Mouse (Mus musculus): ENCODE data around the gene Nt5dc1.

The Nt5dc1 gene

DNA sequence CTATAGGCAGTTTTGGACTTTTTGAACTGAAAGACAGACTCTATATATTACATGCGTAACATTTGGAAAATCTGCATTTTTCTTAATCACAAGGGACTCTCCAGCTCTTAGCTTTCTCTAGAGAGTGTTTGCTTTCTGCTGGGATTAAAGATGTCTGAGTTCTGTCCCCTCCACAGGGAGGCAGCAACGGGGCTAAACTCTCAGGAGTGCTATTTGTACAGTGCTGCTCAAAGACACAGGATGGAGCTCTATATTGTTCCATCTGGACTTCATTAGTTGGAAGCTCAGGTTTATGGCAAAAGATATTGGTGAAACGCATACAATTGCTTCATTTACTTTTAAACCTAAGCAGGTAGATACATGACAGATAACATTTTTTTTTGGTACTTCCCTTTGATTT lies 105.8 kb downstream of the Nt5dc1 start:
- DNase-seq (ENCODE audit: low read depth, low spot score) = no peak

DNA sequence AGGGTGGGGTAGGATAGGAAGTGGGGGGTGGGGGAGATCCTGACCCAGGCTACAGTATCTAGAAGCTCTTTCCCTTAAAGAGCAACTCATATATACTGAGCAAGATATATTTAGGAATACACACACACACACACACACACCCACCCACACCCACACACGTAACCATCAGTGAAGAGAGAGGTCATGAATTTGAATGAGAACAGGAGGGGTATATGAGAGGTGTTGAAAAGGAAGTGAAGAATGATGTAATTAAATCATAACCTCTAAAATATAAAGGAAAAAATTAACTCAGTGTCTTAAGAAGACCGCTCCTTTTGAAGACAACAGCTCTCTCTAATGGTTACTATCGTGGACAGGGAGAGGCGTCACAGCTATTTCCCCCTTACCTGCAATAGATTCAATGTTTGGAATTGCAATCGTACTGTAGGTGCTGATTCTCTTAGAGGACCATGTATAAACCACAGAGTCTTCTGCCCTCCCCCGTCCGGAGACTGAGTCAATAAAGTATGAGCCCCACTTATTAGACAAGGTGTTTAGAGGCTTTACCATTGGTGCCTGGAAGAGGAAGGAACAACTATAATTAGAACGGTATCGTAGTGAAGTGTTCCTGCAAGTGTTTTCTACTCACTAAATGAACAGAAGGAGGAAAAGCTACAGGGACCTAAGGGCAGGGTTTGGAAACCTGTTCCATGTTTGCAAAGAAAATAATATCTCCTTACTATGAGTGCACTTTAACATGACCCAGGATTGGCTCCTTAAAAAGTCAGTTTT lies 108.3 kb downstream of the Nt5dc1 start:
- no peak for DNase-seq (ENCODE audit: low read depth, low spot score)

DNA sequence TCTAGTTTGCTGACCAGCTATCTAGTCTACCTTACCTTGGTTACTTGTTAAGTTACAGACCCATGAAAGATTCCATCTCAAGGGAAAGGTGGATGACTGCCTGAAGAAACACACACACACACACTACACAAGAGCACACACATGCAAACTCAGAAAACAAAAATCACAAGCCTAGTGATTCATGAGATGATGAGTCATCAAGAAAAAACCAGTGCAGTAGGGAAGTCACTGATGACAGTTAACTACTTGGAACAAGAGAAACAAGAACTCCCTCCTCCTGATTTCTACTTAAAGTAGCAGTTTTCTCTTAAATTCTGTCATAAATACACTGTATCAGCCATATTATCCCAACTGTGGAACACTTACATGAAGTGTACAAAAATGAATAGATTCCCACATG lies 111.3 kb downstream of the Nt5dc1 start:
- DNase-seq (ENCODE audit: low read depth, low spot score) = no peak

DNA sequence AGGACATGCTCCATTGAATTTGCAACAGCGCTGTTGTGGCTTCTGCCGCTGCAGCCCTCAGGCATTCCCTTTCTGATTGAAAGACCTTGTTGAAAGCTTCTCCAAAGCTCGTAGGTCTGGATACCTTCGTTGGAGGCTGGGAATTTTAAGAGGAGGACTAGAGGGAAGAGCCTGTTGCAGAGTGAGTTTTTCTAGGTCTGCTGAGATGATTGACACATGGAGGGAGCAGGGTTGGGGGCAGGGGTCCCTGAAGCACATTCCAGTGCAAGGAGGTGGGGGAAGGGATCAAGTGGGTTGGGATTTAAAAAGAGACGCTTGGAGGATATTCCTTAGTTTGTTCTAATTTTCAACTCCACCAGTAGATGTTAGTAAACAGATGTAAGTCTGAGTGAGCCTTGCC lies 118.0 kb downstream of the Nt5dc1 start:
- no peak for DNase-seq (ENCODE audit: low read depth, low spot score)

DNA sequence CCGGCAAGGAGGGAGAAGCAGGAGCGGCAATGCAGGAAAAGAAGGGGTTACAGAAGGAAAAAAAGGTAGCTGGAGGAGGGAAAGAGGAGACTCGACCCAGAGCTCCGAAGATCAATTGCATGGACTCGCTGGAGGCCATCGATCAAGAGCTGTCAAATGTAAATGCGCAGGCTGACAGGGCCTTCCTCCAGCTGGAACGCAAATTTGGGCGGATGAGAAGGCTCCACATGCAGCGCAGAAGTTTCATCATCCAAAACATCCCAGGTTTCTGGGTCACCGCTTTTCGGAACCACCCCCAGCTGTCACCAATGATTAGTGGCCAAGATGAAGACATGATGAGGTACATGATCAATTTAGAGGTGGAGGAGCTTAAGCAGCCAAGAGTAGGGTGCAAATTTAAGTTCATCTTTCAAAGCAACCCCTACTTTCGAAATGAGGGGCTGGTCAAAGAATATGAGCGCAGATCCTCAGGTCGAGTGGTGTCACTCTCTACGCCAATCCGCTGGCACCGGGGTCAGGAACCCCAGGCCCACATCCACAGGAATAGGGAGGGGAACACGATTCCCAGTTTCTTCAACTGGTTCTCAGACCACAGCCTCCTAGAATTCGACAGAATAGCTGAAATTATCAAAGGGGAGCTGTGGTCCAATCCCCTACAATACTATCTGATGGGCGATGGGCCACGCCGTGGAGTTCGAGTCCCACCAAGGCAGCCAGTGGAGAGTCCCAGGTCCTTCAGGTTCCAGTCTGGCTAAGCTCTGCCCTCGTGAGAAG lies 120.2 kb downstream of the Nt5dc1 start:
- DNase-seq (ENCODE audit: low read depth, low spot score) = no peak

DNA sequence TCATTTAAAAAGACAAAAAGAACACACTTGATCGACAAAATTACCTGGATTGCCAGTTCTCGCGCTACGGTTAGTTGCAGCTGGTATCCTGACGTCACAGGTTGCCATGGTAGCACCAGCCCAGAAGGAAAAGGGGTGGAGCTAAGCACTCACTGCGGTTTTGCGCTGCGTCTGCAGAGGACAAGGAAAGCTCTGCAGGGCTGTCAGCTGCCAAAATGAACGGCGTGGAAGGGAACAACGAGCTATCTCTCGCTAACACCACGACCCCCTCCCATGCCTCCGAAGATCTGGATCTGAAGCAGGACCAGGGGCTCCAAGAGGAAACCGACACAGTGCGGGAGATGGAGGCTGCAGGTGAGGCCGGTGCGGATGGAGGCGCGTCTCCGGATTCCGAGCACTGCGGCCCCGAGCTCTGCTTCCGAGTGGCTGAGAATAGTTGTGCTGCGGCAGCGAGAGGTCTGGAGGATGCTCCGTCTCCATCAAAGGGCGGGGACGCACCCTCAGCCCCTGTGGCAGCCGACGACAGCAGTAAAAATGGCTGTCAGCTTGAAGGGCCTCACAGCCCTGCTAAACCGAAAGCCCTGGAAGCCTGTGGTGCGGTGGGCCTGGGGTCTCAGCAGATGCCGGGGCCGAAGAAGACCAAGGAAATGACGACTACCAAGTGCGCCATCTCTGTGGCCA lies 120.9 kb downstream of the Nt5dc1 start, which contains the start of gene Tspyl4:
Gene Tspyl4, plus strand, starts transcription at position 144 of the 681 bp plus-strand sequence.
- peak; percentile 96 for DNase-seq (ENCODE audit: low read depth, low spot score)

DNA sequence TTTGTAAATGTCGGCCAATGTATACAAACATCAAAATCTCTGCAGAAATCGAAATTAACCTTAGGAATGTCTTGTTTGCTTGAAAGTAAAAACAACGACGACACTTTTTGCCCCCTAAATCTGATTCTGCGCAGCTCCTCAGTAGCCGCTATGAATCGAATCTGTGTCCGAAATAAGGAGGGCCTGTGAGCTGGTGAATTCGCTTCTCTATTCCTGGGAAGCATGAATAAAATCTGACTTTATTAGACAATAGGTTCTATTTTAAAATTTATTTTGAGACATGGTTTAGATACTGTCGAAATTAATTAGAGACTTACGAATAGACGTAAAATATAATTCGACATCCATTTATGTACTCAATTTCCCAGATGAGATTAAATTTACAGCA lies 121.4 kb downstream of the Nt5dc1 start:
- no peak for DNase-seq (ENCODE audit: low read depth, low spot score)

DNA sequence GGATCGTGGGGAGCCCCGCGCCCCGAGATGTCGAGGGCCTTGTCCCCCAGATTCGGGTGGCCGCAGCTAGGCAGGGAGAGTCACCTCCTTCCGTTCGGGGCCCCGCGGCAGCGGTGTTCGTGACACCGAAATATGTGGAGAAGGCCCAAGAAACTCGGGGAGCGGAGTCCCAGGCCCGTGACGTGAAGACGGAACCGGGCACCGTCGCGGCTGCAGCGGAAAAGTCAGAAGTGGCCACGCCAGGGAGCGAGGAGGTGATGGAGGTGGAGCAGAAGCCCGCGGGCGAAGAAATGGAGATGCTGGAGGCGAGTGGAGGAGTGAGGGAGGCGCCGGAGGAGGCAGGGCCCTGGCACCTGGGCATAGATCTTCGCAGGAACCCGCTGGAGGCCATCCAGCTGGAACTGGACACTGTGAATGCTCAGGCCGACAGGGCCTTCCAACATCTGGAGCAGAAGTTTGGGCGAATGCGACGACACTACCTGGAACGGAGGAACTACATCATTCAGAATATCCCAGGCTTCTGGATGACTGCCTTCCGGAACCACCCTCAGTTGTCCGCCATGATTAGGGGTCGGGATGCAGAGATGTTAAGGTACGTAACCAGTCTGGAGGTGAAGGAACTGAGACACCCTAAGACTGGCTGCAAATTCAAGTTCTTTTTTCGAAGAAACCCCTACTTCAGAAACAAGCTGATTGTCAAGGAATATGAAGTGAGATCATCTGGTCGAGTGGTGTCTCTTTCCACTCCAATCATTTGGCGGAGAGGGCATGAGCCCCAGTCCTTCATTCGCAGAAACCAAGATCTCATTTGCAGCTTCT lies 135.7 kb downstream of the Nt5dc1 start:
- DNase-seq (ENCODE audit: low read depth, low spot score) = peak; percentile 56

DNA sequence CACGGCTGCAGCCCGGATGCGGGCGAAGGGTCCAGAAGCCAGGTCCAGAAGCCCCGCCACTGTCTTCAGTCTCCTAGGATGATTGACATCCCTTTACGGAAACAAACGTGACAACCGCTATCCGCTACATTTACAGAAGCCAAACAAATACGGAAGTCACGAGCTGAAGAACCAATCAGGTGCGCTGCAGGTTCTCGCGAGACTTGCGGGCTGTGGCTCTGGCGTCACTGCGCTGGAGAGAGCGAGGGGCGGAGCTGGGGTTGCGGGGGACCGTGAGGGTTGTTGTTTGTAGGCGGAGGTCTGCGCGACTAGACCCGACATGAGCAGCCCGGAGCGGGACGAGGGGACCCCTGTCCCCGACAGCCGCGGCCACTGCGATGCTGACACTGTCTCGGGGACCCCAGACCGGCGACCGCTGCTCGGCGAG lies 136.4 kb downstream of the Nt5dc1 start, which contains the start of gene Tspyl1:
Gene Tspyl1, plus strand, starts transcription at position 229 of the 427 bp plus-strand sequence.
- DNase-seq (ENCODE audit: low read depth, low spot score) = peak; percentile 99

DNA sequence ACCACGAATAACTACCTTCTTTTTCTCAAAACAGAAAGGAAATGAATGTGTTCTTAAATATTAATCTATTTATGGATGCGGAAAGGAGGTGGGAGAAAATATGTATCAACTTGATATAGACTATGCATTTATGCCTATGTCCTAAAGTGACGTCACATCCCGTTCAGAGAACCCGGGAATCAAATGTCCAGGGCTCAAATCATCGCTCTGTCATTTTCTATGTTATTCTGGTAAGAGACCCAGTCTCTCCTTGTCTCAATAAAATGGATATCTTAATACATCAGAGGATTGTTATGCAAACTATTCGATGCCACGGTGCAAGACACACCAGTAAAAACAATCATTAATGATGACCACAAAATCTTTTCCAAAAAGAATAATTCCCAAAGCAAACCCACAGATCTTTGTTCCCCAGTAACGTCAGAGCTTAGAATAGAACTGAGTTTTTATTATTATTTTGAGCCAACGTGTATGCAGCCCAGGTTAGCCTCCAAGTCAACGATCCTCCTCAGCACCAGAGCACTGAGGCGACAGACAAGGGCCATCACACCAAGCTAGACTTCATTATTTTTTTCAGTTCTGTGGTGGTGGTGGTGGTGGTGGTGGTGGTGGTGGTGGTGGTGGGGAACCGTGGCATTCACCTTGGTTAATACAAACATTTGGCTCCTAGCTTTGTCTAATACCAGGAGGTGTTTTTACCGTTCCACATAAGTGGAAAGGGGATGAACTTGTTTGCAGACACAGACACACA lies 137.0 kb downstream of the Nt5dc1 start:
- no peak for DNase-seq (ENCODE audit: low read depth, low spot score)

DNA sequence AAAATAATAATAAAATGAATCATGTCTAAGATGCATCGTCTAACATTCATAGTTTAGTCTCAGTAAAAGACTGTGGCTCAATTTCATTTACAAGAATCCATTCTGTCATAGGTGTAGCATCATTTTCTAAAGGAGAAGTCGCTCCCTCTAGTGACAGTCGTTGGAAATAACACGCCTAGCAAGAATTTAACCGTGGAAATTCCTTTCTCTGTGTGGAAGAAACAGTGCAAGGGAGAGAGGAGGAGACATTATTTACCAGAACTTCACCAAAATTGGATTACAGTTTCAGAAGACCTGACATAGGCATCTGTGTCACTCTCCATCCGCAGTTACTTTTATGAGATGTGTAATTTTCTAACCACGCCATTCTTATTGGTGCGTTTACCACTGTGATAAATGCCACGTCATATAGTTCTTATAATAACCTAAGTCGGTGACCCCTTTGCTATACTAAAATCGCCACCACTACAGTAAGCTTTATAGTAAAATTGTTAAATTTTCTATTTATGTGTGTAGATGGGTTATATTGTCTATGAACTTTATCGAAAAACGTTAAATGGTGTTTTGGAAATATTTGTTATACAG lies 137.7 kb downstream of the Nt5dc1 start:
- peak; percentile 82 for DNase-seq (ENCODE audit: low read depth, low spot score)

DNA sequence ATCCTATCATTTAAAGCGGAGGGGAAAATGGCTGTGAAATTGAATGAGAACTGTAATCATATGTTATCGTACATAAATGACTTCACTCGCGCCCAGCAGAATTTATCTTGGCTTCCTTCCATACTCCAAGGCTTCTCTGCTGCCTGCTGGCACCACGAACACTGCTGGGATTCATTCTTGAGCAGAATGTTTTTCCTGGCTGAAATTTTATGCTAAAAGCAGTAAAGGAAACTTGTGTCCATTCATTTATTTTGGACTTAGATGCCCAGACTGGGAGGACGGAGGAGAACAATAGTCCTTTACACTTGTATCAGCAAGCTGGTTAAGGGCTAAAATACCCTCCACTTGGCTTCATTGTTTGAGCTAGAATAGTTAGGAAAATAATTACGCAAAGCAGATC lies 146.7 kb downstream of the Nt5dc1 start:
- no peak for DNase-seq (ENCODE audit: low read depth, low spot score)

DNA sequence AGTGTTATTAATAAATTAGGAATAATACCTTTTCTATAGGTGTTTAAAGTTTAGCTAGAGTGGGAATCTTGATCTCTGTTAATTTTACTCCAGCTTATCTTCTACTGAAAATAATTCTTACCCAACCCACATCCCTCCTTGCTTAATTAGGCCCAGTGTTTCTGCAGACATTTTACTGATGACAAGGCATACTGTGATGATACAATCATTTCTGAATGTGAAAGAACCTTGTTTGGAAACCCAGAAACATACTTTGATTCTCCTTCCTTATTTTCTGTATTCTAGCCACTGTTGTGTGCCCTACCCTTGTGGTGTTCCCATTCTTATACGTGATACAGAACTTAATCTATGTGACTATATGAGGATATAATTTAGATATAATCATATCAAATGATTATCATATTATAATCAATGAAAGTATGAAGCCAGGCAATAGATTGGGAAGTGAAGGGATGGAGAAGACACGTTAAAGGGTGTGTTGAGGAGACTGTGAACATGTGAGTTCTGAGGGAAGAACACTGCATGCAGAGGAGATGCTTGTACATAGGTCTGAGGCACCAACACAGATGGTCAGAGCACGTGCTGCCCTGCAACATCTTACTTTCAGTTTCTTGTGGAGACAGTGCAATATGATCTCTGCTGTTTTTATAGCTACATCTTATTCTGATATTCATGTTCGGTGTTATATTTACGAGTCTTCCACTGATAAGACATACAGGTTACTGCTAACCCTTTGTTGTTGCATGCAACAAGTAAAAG lies 150.9 kb downstream of the Nt5dc1 start:
- no peak for DNase-seq (ENCODE audit: low read depth, low spot score)

DNA sequence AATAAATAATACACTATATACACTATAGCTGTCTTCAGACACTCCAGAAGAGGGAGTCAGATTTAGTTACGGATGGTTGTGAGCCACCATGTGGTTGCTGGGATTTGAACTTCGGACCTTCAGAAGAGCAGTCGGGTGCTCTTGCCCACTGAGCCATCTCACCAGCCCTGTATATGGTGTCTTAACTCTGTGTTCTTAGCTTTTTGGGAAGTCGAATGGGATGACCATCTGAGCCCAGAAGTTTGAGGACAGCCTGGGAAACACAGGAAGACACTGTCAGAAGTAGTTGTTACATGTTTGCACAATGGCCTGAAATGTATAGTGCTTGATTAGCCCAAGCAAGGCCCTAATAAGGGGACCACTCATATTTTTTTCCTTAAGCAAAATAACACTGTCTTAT lies 153.2 kb downstream of the Nt5dc1 start:
- no peak for DNase-seq (ENCODE audit: low read depth, low spot score)

DNA sequence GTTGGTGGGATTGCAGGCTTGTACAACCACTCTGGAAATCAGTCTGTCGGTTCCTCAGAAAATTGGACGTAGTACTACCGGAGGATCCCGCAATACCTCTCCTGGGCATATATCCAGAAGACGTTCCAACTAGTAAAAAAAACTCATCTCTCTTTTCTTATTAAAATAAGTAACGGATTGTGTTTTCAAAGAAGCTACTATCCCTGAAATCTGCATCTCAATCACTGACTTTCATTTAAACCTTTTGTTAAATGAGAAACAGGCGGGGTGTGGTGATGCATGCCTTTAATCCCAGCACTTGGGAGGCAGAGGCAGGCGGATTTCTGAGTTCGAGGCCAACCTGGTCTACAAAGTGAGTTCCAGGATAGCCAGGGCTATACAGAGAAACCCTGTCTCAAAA lies 165.5 kb downstream of the Nt5dc1 start:
- peak; percentile 84 for DNase-seq (ENCODE audit: low read depth, low spot score)

DNA sequence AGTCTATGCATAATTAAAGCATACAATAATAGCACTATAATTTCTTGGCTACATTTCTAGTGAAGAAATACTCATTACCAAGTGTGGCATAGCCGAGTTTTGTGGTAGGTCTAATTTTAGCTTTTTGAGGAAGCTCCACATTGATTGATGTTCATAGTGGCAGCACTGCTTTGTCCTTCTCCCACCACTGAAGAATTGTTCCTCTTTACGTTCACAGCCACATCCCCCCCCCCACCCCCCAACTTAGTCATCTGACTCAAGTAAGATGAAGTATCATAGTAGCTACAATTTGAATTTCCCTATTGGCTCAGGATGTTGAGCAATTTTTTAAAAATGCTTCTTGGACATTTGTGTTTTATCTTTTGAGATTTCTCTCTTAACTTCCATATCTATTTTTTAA lies 168.8 kb downstream of the Nt5dc1 start:
- no peak for DNase-seq (ENCODE audit: low read depth, low spot score)

DNA sequence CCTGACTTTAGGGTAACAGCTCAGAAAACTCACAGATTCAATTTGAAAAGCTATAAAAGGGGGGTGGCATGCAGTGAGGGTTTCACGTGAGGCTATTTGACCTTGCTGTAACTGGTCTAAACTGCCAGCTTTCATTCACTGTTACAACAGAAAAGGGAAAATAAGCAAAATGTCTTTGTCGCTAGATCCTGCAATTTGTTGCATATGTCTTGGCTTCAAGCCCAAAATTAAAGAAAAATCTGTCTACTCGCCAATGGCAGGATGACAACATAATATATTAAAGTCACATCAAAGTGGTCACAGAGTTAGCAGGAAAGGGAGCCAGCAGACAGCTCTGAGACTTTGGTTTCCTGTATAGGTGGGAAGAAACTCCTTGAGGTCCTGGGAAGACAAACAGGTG lies 170.6 kb downstream of the Nt5dc1 start:
- peak; percentile 46 for DNase-seq (ENCODE audit: low read depth, low spot score)

DNA sequence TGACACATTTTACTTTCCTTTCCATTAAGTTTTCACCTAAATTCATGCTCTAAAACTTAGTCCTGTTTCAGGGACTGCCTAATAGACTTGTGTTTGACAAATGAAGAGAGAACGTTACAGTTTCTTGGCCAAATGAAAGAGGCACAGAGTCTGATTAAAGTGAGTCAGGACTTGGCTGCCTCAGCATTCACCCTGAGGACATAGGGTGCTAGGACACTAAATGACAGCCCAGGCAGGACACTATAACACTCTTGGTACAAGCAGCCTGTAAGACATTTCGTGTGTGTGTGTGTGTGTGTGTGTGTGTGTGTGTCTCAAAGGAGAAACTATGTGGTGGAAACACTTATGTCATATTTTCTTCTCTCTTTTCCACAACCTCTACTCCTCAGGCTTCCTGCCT lies 172.2 kb downstream of the Nt5dc1 start:
- no peak for DNase-seq (ENCODE audit: low read depth, low spot score)

DNA sequence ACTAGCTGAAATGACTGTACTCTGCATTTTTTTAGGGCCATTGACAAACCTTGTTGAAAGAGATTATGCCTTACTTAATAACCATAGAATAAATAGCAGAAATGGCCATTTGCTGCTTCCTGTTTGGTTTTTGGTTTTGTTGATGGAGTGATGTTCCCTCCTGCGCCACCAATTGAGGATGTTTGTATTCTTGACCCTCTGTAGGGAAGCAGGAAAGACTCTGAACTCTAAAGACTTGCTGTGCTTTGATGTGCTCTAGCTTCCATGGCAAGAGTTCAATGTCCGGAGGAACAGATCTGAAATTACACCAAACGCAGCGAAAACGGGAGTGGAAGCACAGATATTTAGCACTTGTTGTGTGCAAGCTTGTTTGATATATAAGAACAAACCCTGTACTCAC lies 173.6 kb downstream of the Nt5dc1 start:
- DNase-seq (ENCODE audit: low read depth, low spot score) = no peak

DNA sequence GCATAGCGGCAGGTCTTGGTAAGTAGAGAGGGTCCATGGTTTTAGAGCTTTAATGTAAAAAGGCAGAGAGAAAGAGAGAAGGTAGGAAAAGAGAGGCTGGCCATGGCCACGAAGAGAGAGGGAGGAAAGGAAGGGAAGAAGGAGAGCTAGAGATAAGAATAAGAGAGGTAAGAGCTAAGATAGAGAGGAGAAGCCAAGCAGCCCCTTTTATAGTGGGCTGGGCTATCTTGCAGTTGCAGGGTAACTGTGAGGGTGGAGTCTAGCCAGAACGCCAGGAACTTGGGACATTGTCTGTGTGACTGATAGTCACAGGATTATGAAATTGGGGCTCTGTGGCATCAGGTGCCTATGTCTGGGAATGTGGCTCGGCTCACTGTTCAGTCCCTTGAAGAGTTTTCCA lies 179.8 kb downstream of the Nt5dc1 start:
- DNase-seq (ENCODE audit: low read depth, low spot score) = peak; percentile 25

All from ZHBTc4 (cell line).